Mouse (Mus musculus) erythroblast, embryonic 14.5 days (primary cell): ENCODE measurements around the gene Nxpe3. TPM values are rescaled to one million over a fixed set of nuclear protein-coding genes. Genes with fewer than 3 reads are reported as not detected.

Experiments
- H3K27me3 ChIP-seq: 2 replicates; pipeline ENCODE4 v1.6.1; 2012; ENCODE audit warnings: inconsistent platforms; ENCODE audit not compliant: control insufficient read depth
- H3K36me3 ChIP-seq: 2 replicates; pipeline ENCODE4 v1.6.1; 2012; ENCODE audit warnings: mild to moderate bottlenecking, inconsistent platforms; ENCODE audit not compliant: control insufficient read depth
- H3K4me1 ChIP-seq: 2 replicates; pipeline ENCODE4 v1.6.1; 2012; ENCODE audit warnings: inconsistent platforms; ENCODE audit not compliant: control insufficient read depth
- H3K4me3 ChIP-seq: replicated peaks from 2 replicates; pipeline ENCODE3; 2012; ENCODE audit warnings: moderate library complexity, mild to moderate bottlenecking, inconsistent platforms
- H3K9me3 ChIP-seq: 2 replicates; pipeline ENCODE4 v1.6.1; 2012; ENCODE audit warnings: low read length, inconsistent platforms, mixed read lengths; ENCODE audit not compliant: control insufficient read depth
- GATA1 ChIP-seq: IDR thresholded peaks from 2 replicates; pipeline ENCODE4 v1.6.1; 2012; ENCODE audit warnings: low read length, inconsistent platforms, mixed read lengths
- TAL1 ChIP-seq: IDR thresholded peaks from 3 replicates; pipeline ENCODE4 v1.6.1; 2012; ENCODE audit warnings: low read length, inconsistent platforms, mixed read lengths
- polyA plus RNA-seq: library from polyadenylated mRNA; stranded (reverse); fragments of >175 nt; gene quantifications from 2 replicates; pipeline ENCODE4 v1.2.3, GENCODE M21; 2012

Gene Nxpe3
- polyA plus RNA-seq, 1 experiment, result 0.03 TPM

DNA sequence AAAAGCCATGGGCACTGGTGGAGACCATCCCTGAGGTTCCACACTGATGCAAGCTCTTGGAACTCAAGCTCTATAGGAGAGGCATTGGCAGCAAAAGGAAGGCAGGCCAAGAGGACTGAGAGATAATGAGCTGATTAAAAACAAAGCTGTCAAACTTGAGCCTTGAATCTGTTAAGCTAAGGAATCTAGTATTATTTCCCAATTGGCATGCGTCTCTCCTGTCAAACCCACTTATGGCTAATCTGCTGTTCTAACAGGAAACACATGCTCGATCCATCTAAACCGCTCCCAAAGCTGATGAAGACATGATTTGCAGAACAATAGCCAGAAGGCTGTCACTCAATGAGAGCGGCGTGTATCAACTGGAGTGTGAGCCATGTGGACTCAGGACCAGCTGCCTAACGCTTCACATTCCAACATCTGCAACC, 87.6 kb downstream of the Nxpe3 start:
- H3K9me3 ChIP-seq, result no peaks in the 10 kb centered on the region
- H3K36me3 ChIP-seq, result peaks cover 1% of the 10 kb centered on the region
- no peak for TF ChIP-seq GATA1
- no peak for TF ChIP-seq TAL1

DNA sequence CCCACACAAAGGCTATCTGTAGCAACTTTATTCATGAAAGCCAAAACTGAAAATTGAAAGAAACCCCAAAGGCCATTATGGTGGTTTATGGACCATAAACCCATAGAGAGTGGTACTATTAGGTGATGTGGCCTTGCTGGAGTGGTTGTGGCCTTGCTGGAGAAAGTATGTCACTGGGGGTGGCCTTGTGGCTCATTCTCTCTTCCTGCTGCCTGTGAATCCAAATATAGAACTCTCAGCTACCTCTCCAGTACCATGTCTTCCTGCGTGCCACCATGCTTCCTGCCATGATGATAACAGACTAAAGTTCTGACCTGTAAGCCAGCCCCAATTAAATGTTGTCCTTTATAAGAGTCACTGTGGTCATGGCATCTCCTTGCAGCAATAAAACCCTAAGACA, 90.3 kb downstream of the Nxpe3 start:
- Histone ChIP-seq H3K9me3 (no peaks in the 10 kb centered on the region), H3K4me1 (no peaks in the 10 kb centered on the region), H3K4me3 (no peak overlapping the region), H3K27me3 (no peaks in the 10 kb centered on the region), H3K36me3 (no peaks in the 10 kb centered on the region)
- TF ChIP-seq TAL1, result no peak

More for the DNA sequence above, 87.6 kb downstream of the Nxpe3 start:
- no peaks in the 10 kb centered on the region for H3K4me1 ChIP-seq
- no peaks in the 10 kb centered on the region for H3K27me3 ChIP-seq
- no peak overlapping the region for H3K4me3 ChIP-seq

GRCm38 (mm10) chr16:55801629-55802028, 93.5 kb downstream of the Nxpe3 start:
- Histone ChIP-seq H3K36me3 (no peaks in the 10 kb centered on the region), H3K4me1 (no peaks in the 10 kb centered on the region), H3K9me3 (no peaks in the 10 kb centered on the region), H3K4me3 (no peak overlapping the region), H3K27me3 (no peaks in the 10 kb centered on the region)
- TF ChIP-seq TAL1 (no peak), GATA1 (no peak)

DNA sequence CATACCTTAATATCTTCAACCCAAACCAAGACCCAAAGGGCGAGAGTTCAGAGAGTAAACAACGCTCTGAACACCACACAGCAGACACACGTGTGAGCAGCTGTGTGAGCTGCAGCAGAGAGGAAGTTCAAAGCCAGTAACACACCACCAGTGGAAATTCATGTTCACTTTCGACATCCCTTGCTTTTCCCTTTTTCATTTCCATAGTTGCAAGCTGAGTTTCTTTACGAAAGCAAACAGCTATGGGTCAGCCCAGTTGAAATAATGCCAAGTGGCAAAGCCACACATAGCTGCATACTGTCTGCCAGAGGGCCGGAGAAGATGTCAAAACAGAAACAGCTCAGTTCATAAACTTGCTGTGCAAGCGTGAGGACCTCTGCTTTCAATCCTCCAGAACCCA, 96.2 kb downstream of the Nxpe3 start:
- TF ChIP-seq TAL1 (no peak), GATA1 (no peak)
- no peaks in the 10 kb centered on the region for H3K4me1 ChIP-seq
- H3K27me3 ChIP-seq, result no peaks in the 10 kb centered on the region
- no peaks in the 10 kb centered on the region for H3K9me3 ChIP-seq
- no peaks in the 10 kb centered on the region for H3K36me3 ChIP-seq
- H3K4me3 ChIP-seq, result no peak overlapping the region

- no peaks in the 10 kb centered on the region for H3K4me1 ChIP-seq
- H3K9me3 ChIP-seq, result no peaks in the 10 kb centered on the region
- H3K36me3 ChIP-seq, result no peaks in the 10 kb centered on the region
- no peaks in the 10 kb centered on the region for H3K27me3 ChIP-seq
- TF ChIP-seq GATA1, result no peak
- TF ChIP-seq TAL1, result no peak
- no peak overlapping the region for H3K4me3 ChIP-seq
Observed at GRCm38 (mm10) chr16:55790326-55790725, 104.8 kb downstream of the Nxpe3 start.

Other genes with a start within 250 kb of the Nxpe3 start
- gene Nfkbiz, start 56.4 kb downstream of the Nxpe3 start, polyA plus RNA-seq, result 0.04 and 0.09 TPM in 2 replicates
- 0.25 and 0.26 TPM in 2 replicates for gene Cep97, start 39.6 kb upstream of the Nxpe3 start, polyA plus RNA-seq
- 15.4 and 21.4 TPM in 2 replicates for gene Rpl24, start 71.0 kb upstream of the Nxpe3 start, polyA plus RNA-seq
- gene Zbtb11, start 78.6 kb upstream of the Nxpe3 start, polyA plus RNA-seq, result 0.14 and 0.22 TPM in 2 replicates
- 4.4 and 6.3 TPM in 2 replicates for gene Pcnp, start 134.5 kb upstream of the Nxpe3 start, polyA plus RNA-seq
- gene Trmt10c, start 142.5 kb upstream of the Nxpe3 start, polyA plus RNA-seq, result 0.19 and 0.21 TPM in 2 replicates
- 1.0 and 2.8 TPM in 2 replicates for gene Senp7, start 153.1 kb upstream of the Nxpe3 start, polyA plus RNA-seq